24 mouse cellular contexts compared by ENCODE assay signal in the genomic region with DNA sequence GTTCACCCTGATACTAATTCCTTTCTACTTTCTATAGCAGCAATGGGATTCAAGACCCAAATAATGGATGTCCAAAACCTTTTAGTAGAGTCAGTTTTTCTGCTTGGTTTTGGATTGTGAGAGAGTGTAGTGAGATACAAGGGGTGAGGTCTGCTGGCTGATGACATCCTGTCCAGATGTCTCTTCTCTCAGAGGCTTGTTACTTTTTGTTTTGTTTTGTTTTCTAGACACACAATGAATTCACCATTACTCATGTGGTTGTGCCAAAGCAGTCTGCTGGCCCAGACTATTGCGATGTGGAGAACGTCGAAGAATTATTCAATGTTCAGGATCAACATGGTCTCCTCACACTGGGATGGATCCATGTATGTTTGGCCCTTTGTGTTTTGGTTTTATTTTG.
"Had no signal": no experiment of that assay in that cellular context is flagged by ENCODE, and none has a peak within 500 bp of the region (broad histone marks: within the 10 kb centered on the region; RNA-seq: fewer than 3 reads in every experiment).

No protein-coding gene starts in this region.

- H3K9me3 ChIP-seq: heart, embryonic 12.5 days; hindbrain, embryonic 10.5 days; hindbrain, embryonic 12.5 days; intestine, embryonic 15.5 days; limb, embryonic 10.5 days; limb, embryonic 12.5 days had no signal

- H3K9ac ChIP-seq: heart, embryonic 12.5 days; hindbrain, embryonic 12.5 days; hindbrain, embryonic 14.5 days; intestine, embryonic 15.5 days; limb, embryonic 12.5 days had no signal

- H3K36me3 ChIP-seq: hindbrain, embryonic 10.5 days had no signal

- H3K27me3 ChIP-seq: heart, embryonic 12.5 days; hindbrain, embryonic 12.5 days; intestine, embryonic 15.5 days; limb, embryonic 12.5 days had no signal

- H3K4me3 ChIP-seq: gastrocnemius, adult 2 months; heart, adult 2 months; heart, embryonic 12.5 days; hindbrain, embryonic 10.5 days; hindbrain, embryonic 12.5 days; intestine, embryonic 15.5 days; layer of hippocampus, adult 2 months; left cerebral cortex, adult 2 months; limb, embryonic 10.5 days; limb, embryonic 12.5 days had no signal

- DNase-seq: gastrocnemius, adult 2 months; gastrocnemius, postnatal 10 days; gastrocnemius, postnatal 25 days; heart, adult 2 months; heart, postnatal 10 days; heart, postnatal 4 days; kidney, adult 18-20 months; kidney, adult 8-10 months; kidney, postnatal 10 days; kidney, postnatal 25 days; kidney, postnatal 4 days had no signal

- ATAC-seq: forebrain, embryonic 16.5 days; hindbrain, embryonic 16.5 days; inflammation-experienced regulatory T-cells, adult 6 months; intestine, embryonic 15.5 days; intestine, postnatal 0 days had no signal

- H3K27ac ChIP-seq: gastrocnemius, adult 2 months; heart, adult 2 months; hindbrain, embryonic 10.5 days; hindbrain, embryonic 12.5 days; hindbrain, embryonic 14.5 days; intestine, embryonic 15.5 days; layer of hippocampus, adult 2 months; left cerebral cortex, adult 2 months; limb, embryonic 10.5 days; limb, embryonic 12.5 days had no signal

- H3K4me2 ChIP-seq: heart, embryonic 12.5 days; hindbrain, embryonic 12.5 days; hindbrain, embryonic 14.5 days; intestine, embryonic 15.5 days; limb, embryonic 12.5 days had no signal

- H3K4me1 ChIP-seq: hindbrain, embryonic 12.5 days; intestine, embryonic 15.5 days had no signal
